Mouse (Mus musculus) thymus, adult 2 months (tissue): ENCODE data around the gene Dusp1.

Experiments used
- CTCF ChIP-seq: fragments of 200-500 bp; IDR thresholded peaks from 2 replicates; pipeline ENCODE4 v1.5.1; 2012; ENCODE audit warnings: mild to moderate bottlenecking, control low read depth, low read length, moderate library complexity, borderline replicate concordance; ENCODE audit not compliant: control insufficient read depth, poor library complexity, insufficient read depth; ENCODE audit errors: extremely low read depth
- POLR2A ChIP-seq: fragments of 200-500 bp; IDR thresholded peaks from 2 replicates; pipeline ENCODE4 v1.6.1; 2012; ENCODE audit warnings: mild to moderate bottlenecking, low read length, control low read depth, moderate library complexity; ENCODE audit not compliant: control insufficient read depth, poor library complexity, insufficient read depth; ENCODE audit errors: extremely low read depth

- TF ChIP-seq CTCF = no peak
- TF ChIP-seq POLR2A = 0 out of 2 replicates have a peak, but pooled peaks have one; percentile 17
Measured at GRCm38 (mm10) chr17:26506997-26507871, 54.7 kb downstream of the Dusp1 start.
